Mouse (Mus musculus) forebrain, embryonic 10.5 days (tissue): ENCODE data around the gene Gapdh. TPM values are rescaled to one million over a fixed set of nuclear protein-coding genes. Genes with fewer than 3 reads are reported as not detected.
A peak's percentile ranks its signal among the peaks of the same experiment; 100 is the strongest.

ENCODE experiments used
- DNase-seq: peaks from one replicate; pipeline ENCODE4 v3.0.0-alpha.2; 2017; ENCODE audit warnings: low spot score; ENCODE audit errors: extremely low spot score
- H3K27ac ChIP-seq: fragments of 300-500 bp; sonication (generic); 2 replicates; pipeline ENCODE4 v1.5.1; 2016; ENCODE audit warnings: mild to moderate bottlenecking
- H3K27me3 ChIP-seq: fragments of 300-500 bp; sonication (generic); 2 replicates; pipeline ENCODE4 v1.6.1; 2016; ENCODE audit warnings: mild to moderate bottlenecking; ENCODE audit not compliant: poor library complexity, severe bottlenecking
- H3K36me3 ChIP-seq: fragments of 300-500 bp; sonication (generic); replicated peaks from 2 replicates; pipeline ENCODE4 v1.6.1; 2016; ENCODE audit warnings: mild to moderate bottlenecking, moderate library complexity
- H3K4me1 ChIP-seq: fragments of 300-500 bp; sonication (generic); 2 replicates; pipeline ENCODE4 v1.6.1; 2016
- H3K4me3 ChIP-seq: fragments of 300-500 bp; sonication (generic); 2 replicates; pipeline ENCODE4 v1.5.1; 2016; ENCODE audit warnings: mild to moderate bottlenecking, moderate library complexity
- H3K9me3 ChIP-seq: fragments of 300-500 bp; sonication (generic); 2 replicates; pipeline ENCODE4 v1.6.1; 2016; ENCODE audit warnings: mild to moderate bottlenecking, moderate library complexity
- WGBS: fragments of 180-500 bp; shearing (Covaris S2); methylation state at CpG from one replicate; pipeline ENCODE4 v1.1.7; 2016; 5-methylcytosine and 5-hydroxymethylcytosine counted together
- polyA plus RNA-seq: library from polyadenylated mRNA; unstranded; fragments of >200 nt; fragmentation: Nextera tagmentation; extraction: Ambion mirVana; gene quantifications from 2 replicates; pipeline ENCODE4 v1.2.1, GENCODE M21; 2016

The Gapdh gene
- polyA plus RNA-seq, 1 experiment from 2014 or later, result 3,313 TPM

GRCm38 (mm10) chr6:125191332-125192015 is 25.2 kb upstream of the Gapdh start, which contains the start of the genes Ncapd2 and Mrpl51:
Ncapd2 (minus strand) TSS chr6:125191701.
Mrpl51 (plus strand) TSS chr6:125191801.
- WGBS, result under 1% methylated on average over 54 of the region's 54 CpGs
- DNase-seq, result peak; percentile 99
- Histone ChIP-seq H3K27ac (peak within 1 kb of the TSS; percentile 99), H3K4me1 (peaks cover 22% of the 10 kb centered on the region), H3K4me3 (peak within 1 kb of the TSS; percentile 77), H3K27me3 (no peaks in the 10 kb centered on the region), H3K36me3 (peaks cover 61% of the 10 kb centered on the region), H3K9me3 (no peaks in the 10 kb centered on the region)

GRCm38 (mm10) chr6:125190816-125191215 is 24.5 kb upstream of the Gapdh start:
- Histone ChIP-seq H3K36me3 (peaks cover 67% of the 10 kb centered on the region), H3K9me3 (no peaks in the 10 kb centered on the region), H3K27me3 (no peaks in the 10 kb centered on the region), H3K4me3 (peak overlapping the region; percentile 77), H3K27ac (peak overlapping the region; percentile 99), H3K4me1 (peaks cover 21% of the 10 kb centered on the region)
- DNase-seq, result no peak

GRCm38 (mm10) chr6:125186203-125186602 is 19.9 kb upstream of the Gapdh start:
- Histone ChIP-seq H3K27me3 (no peaks in the 10 kb centered on the region), H3K9me3 (no peaks in the 10 kb centered on the region), H3K27ac (no peak overlapping the region), H3K4me3 (no peak overlapping the region), H3K4me1 (peaks cover 6% of the 10 kb centered on the region; the same call in 1 of the 2 replicates), H3K36me3 (peaks cover 88% of the 10 kb centered on the region)
- DNase-seq, result no peak
- WGBS, result 94% methylated on average over 10 of the region's 10 CpGs

- no peaks in the 10 kb centered on the region for H3K4me1 ChIP-seq
- H3K4me3 ChIP-seq, result no peak overlapping the region
- WGBS, result 90% methylated on average over 5 of the region's 5 CpGs
- no peaks in the 10 kb centered on the region for H3K27me3 ChIP-seq
- no peak overlapping the region for H3K27ac ChIP-seq
- H3K9me3 ChIP-seq, result no peaks in the 10 kb centered on the region
- DNase-seq, result no peak
- H3K36me3 ChIP-seq, result peaks cover 100% of the 10 kb centered on the region
These were observed 15.9 kb upstream of the Gapdh start for GRCm38 (mm10) chr6:125182133-125182532.

- 93% methylated on average over 7 of the region's 7 CpGs for WGBS
- no peak overlapping the region for H3K27ac ChIP-seq
- H3K27me3 ChIP-seq, result no peaks in the 10 kb centered on the region
- DNase-seq, result no peak
- no peak overlapping the region for H3K4me3 ChIP-seq
- no peaks in the 10 kb centered on the region for H3K4me1 ChIP-seq
- peaks cover 100% of the 10 kb centered on the region for H3K36me3 ChIP-seq
- H3K9me3 ChIP-seq, result no peaks in the 10 kb centered on the region
These were observed 13.3 kb upstream of the Gapdh start for GRCm38 (mm10) chr6:125179601-125180000.

- DNase-seq, result no peak
- Histone ChIP-seq H3K9me3 (no peaks in the 10 kb centered on the region), H3K27ac (no peak overlapping the region), H3K4me1 (no peaks in the 10 kb centered on the region), H3K36me3 (peaks cover 100% of the 10 kb centered on the region), H3K27me3 (no peaks in the 10 kb centered on the region), H3K4me3 (no peak overlapping the region)
- 90% methylated on average over 5 of the region's 5 CpGs for WGBS
These were observed 9.2 kb upstream of the Gapdh start for GRCm38 (mm10) chr6:125175469-125175868.

- no peak overlapping the region for H3K4me3 ChIP-seq
- H3K9me3 ChIP-seq, result no peaks in the 10 kb centered on the region
- no peak for DNase-seq
- 97% methylated on average over 7 of the region's 7 CpGs for WGBS
- 0 out of 2 replicates have a peak, but pooled peaks cover under 1% of the 10 kb centered on the region for H3K4me1 ChIP-seq
- H3K27ac ChIP-seq, result no peak overlapping the region
- peaks cover 100% of the 10 kb centered on the region for H3K36me3 ChIP-seq
- H3K27me3 ChIP-seq, result no peaks in the 10 kb centered on the region
These were observed 7.0 kb upstream of the Gapdh start for GRCm38 (mm10) chr6:125173256-125173655.

GRCm38 (mm10) chr6:125172474-125172873 is 6.2 kb upstream of the Gapdh start:
- Histone ChIP-seq H3K4me1 (peaks cover 8% of the 10 kb centered on the region), H3K9me3 (no peaks in the 10 kb centered on the region), H3K27ac (no peak overlapping the region), H3K36me3 (peaks cover 100% of the 10 kb centered on the region), H3K4me3 (no peak overlapping the region), H3K27me3 (no peaks in the 10 kb centered on the region)
- WGBS, result 92% methylated on average over 2 of the region's 2 CpGs
- DNase-seq, result no peak

GRCm38 (mm10) chr6:125170194-125170593 is 3.9 kb upstream of the Gapdh start:
- DNase-seq, result no peak
- Histone ChIP-seq H3K4me3 (no peak overlapping the region), H3K27me3 (no peaks in the 10 kb centered on the region), H3K27ac (no peak overlapping the region), H3K9me3 (no peaks in the 10 kb centered on the region), H3K36me3 (peaks cover 86% of the 10 kb centered on the region), H3K4me1 (peaks cover 28% of the 10 kb centered on the region)
- 93% methylated on average over 6 of the region's 6 CpGs for WGBS

- H3K4me1 ChIP-seq, result peaks cover 40% of the 10 kb centered on the region
- H3K4me3 ChIP-seq, result no peak overlapping the region
- peak overlapping the region; percentile 100; the same call in 1 of the 2 replicates for H3K27ac ChIP-seq
- peaks cover 86% of the 10 kb centered on the region for H3K36me3 ChIP-seq
- no peaks in the 10 kb centered on the region for H3K27me3 ChIP-seq
- H3K9me3 ChIP-seq, result no peaks in the 10 kb centered on the region
- no peak for DNase-seq
- WGBS, result 91% methylated on average over 14 of the region's 14 CpGs
These were observed 1.8 kb upstream of the Gapdh start for GRCm38 (mm10) chr6:125168086-125168485.

- no peaks in the 10 kb centered on the region for H3K9me3 ChIP-seq
- WGBS, result 16% methylated on average over 10 of the region's 10 CpGs
- peaks cover 51% of the 10 kb centered on the region for H3K4me1 ChIP-seq
- no peaks in the 10 kb centered on the region for H3K27me3 ChIP-seq
- H3K27ac ChIP-seq, result peak overlapping the region; percentile 100
- peaks cover 85% of the 10 kb centered on the region for H3K36me3 ChIP-seq
- peak overlapping the region; percentile 99 for H3K4me3 ChIP-seq
- DNase-seq, result peak; percentile 56
These were observed 789 bp upstream of the Gapdh start for GRCm38 (mm10) chr6:125166861-125167650.

GRCm38 (mm10) chr6:125165328-125165891 is 857 bp downstream of the Gapdh start:
- Histone ChIP-seq H3K36me3 (peaks cover 85% of the 10 kb centered on the region), H3K9me3 (no peaks in the 10 kb centered on the region), H3K4me3 (peak overlapping the region; percentile 99), H3K27ac (peak overlapping the region; percentile 100), H3K27me3 (no peaks in the 10 kb centered on the region), H3K4me1 (peaks cover 65% of the 10 kb centered on the region)
- under 1% methylated on average over 36 of the region's 36 CpGs for WGBS
- peak; percentile 97 for DNase-seq
